In the genomic region with DNA sequence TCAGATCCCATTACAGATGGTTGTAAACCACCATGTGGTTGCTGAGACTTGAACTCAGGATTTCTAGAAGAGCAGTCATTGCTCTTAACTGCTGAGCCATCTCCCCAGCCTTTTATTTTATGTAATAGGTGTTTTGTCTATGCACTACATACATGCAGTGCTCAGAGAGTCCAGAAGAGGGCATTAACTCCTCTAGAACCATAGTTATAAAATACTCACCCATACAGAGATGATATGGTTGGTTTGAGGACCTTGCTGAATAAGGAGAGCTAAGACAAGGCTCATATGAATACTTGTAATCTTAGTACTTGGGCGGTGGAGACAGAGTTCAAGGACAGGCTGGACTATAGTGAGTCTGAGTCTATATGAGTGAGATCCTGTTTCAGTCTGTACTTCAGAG, we compare ENCODE assay signal across 7 mouse cellular contexts. TPM values are rescaled to one million over a fixed set of nuclear protein-coding genes. Genes with fewer than 3 reads are reported as not detected.
DNase-seq lines count a peak whose midpoint lies in the region; ATAC-seq and TF ChIP-seq lines count a peak whose summit lies in the region.

No protein-coding gene starts in this region.

- no peaks in the 10 kb centered on the region for H3K9me3 ChIP-seq in limb, embryonic 14.5 days (ENCODE audit: control insufficient read depth, low read length)

- 83% methylated on average over 1 of the region's 1 CpGs for WGBS in limb, embryonic 14.5 days

- no peaks in the 10 kb centered on the region for H3K4me1 ChIP-seq in limb, embryonic 14.5 days (ENCODE audit: control insufficient read depth, insufficient read depth, low read length)

- no peak overlapping the region for H3K4me2 ChIP-seq in limb, embryonic 14.5 days (replicated peaks; ENCODE audit: low read depth, low read length, severe bottlenecking)

- intact Hi-C loops in left cerebral cortex, adult 2 months (cut with DNase I): loop anchor here (5.0 to 10.0 kb wide), 2 partner anchors 76 to 159 kb away; partner anchors contain the start of gene Man2c1

- H3K9ac ChIP-seq in limb, embryonic 14.5 days (ENCODE audit: low read depth, low read length, severe bottlenecking): no peak overlapping the region

- no peak for ATAC-seq in limb, embryonic 14.5 days (ENCODE audit: low FRiP score, low read depth)

- H3K27ac ChIP-seq in left cerebral cortex, adult 2 months: no peak overlapping the region
- no peak overlapping the region for H3K27ac ChIP-seq in limb, embryonic 14.5 days (replicated peaks; ENCODE audit: low read depth, low read length)

- TF ChIP-seq CTCF in left cerebral cortex, adult 2 months (IDR thresholded peaks at IDR 0.05): peak; percentile 70

- H3K36me3 ChIP-seq in limb, embryonic 14.5 days (ENCODE audit: control insufficient read depth, insufficient read depth, low read length): peaks cover 66% of the 10 kb centered on the region

- no peak for TF ChIP-seq POLR2A in limb, embryonic 14.5 days (IDR thresholded peaks at IDR 0.05; ENCODE audit: borderline replicate concordance, extremely low read depth, insufficient read depth, insufficient read length)

- DNase-seq in left cerebral cortex, adult 2 months (ENCODE audit: extremely low spot score in 1 of 2, low spot score in 2 of 2): peak; percentile 33 to 42
- no peak for DNase-seq in left cerebral cortex, adult 11 months (ENCODE audit: low spot score)
- DNase-seq in MEL-GATA-1-ER (ENCODE audit: extremely low read depth, low read depth): peak; percentile 50
- peak; percentile 58 for DNase-seq in c-Kit-positive CD71-positive TER-119-positive erythroid progenitor cells, embryonic 14.5 days (ENCODE audit: low spot score)
- DNase-seq in heart, adult 9 months (ENCODE audit: low spot score in 2 of 2): peak; percentile 46 to 69
- peak; percentile 72 for DNase-seq in limb, embryonic 14.5 days (ENCODE audit: low spot score)
- DNase-seq in right cerebral cortex, postnatal 4 days: peak; percentile 33

- H3K4me3 ChIP-seq in left cerebral cortex, adult 2 months: no peak overlapping the region
- no peak overlapping the region for H3K4me3 ChIP-seq in limb, embryonic 14.5 days (replicated peaks; ENCODE audit: low read length)

- H3K27me3 ChIP-seq in limb, embryonic 14.5 days (ENCODE audit: control insufficient read depth, insufficient read depth, low read length): no peaks in the 10 kb centered on the region

RNA-seq across cellular contexts. Expression of gene Sin3a, which starts 15.6 kb away (rescaled TPM):
- total RNA-seq in left cerebral cortex, adult 2 months (2021): 10 to 100 TPM; 38.8 to 47.5 TPM
- polyA plus RNA-seq in limb, embryonic 14.5 days (2012; rRNA removed): 77.0 and 121 TPM in 2 replicates
- polyA plus RNA-seq in limb, embryonic 14.5 days (2014; fragmentation: Nextera tagmentation; extraction: Ambion mirVana): 35.7 and 39.0 TPM in 2 replicates
